Comparison of ENCODE assay signal across 23 mouse cellular contexts in the genomic region with DNA sequence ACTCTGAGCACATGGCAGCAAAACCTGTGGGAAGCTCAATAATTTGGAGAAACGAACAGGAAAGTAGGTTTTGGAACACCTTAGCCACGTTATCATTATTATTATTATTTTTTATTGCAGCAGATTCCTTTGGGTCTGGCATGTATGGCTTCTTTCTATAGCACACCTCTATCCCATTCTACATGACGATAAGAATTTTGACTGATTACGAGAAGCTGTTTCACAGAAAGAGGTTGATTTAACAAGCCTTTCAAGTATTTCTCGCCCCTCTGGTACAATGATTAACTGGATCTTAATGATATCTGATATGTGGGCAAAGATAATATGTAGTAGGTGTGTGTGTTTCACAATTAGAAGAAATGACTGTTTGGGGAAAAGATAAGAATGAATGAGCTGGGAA.
"Had no signal": no experiment of that assay in that cellular context is flagged by ENCODE, and none has a peak within 500 bp of the region (broad histone marks: within the 10 kb centered on the region; RNA-seq: fewer than 3 reads in every experiment).

No protein-coding gene starts in this region.

- ATAC-seq: liver, embryonic 12.5 days; liver, postnatal 0 days; lung, postnatal 0 days; midbrain, embryonic 13.5 days; midbrain, embryonic 15.5 days; midbrain, embryonic 16.5 days had no signal

- H3K4me1 ChIP-seq: limb, embryonic 10.5 days; limb, embryonic 12.5 days; limb, embryonic 13.5 days; limb, embryonic 15.5 days; liver, embryonic 12.5 days; liver, embryonic 13.5 days; liver, embryonic 15.5 days; lung, embryonic 15.5 days; megakaryocyte, embryonic 14.5 days; neural tube, embryonic 12.5 days had no signal

- H3K4me3 ChIP-seq: limb, embryonic 10.5 days; limb, embryonic 12.5 days; limb, embryonic 13.5 days; limb, embryonic 15.5 days; liver, embryonic 12.5 days; liver, embryonic 13.5 days; liver, embryonic 15.5 days; lung, embryonic 15.5 days; megakaryocyte, embryonic 14.5 days; midbrain, embryonic 10.5 days; midbrain, embryonic 12.5 days; midbrain, embryonic 13.5 days; midbrain, embryonic 15.5 days; myocyte; neural tube, embryonic 12.5 days had no signal

- H3K27ac ChIP-seq: limb, embryonic 10.5 days; limb, embryonic 12.5 days; limb, embryonic 13.5 days; limb, embryonic 15.5 days; liver, embryonic 12.5 days; liver, embryonic 13.5 days; liver, embryonic 14.5 days; liver, embryonic 15.5 days; lung, embryonic 15.5 days; macrophage; midbrain, embryonic 10.5 days; midbrain, embryonic 12.5 days; midbrain, embryonic 13.5 days; midbrain, embryonic 15.5 days; neural tube, embryonic 12.5 days had no signal

- H3K9ac ChIP-seq: limb, embryonic 12.5 days; limb, embryonic 13.5 days; limb, embryonic 15.5 days; liver, embryonic 12.5 days; liver, embryonic 13.5 days; liver, embryonic 14.5 days; liver, embryonic 15.5 days; liver, postnatal 0 days; lung, embryonic 14.5 days; lung, embryonic 15.5 days; midbrain, embryonic 12.5 days; midbrain, embryonic 13.5 days; midbrain, embryonic 15.5 days; neural tube, embryonic 12.5 days had no signal

- H3K27me3 ChIP-seq: limb, embryonic 12.5 days; limb, embryonic 13.5 days; limb, embryonic 15.5 days; liver, embryonic 12.5 days; liver, embryonic 13.5 days; liver, embryonic 15.5 days; lung, embryonic 15.5 days; megakaryocyte, embryonic 14.5 days; midbrain, embryonic 12.5 days; midbrain, embryonic 13.5 days; midbrain, embryonic 15.5 days; neural tube, embryonic 12.5 days had no signal

- H3K4me2 ChIP-seq: limb, embryonic 12.5 days; limb, embryonic 13.5 days; limb, embryonic 15.5 days; liver, embryonic 11.5 days; liver, embryonic 12.5 days; liver, embryonic 13.5 days; liver, embryonic 15.5 days; lung, embryonic 14.5 days; lung, embryonic 15.5 days; midbrain, embryonic 11.5 days; midbrain, embryonic 12.5 days; midbrain, embryonic 13.5 days; midbrain, embryonic 15.5 days; neural tube, embryonic 12.5 days had no signal

- H3K9me3 ChIP-seq: limb, embryonic 10.5 days; limb, embryonic 12.5 days; limb, embryonic 13.5 days; limb, embryonic 15.5 days; liver, embryonic 12.5 days; liver, embryonic 13.5 days; liver, embryonic 15.5 days; lung, embryonic 15.5 days; megakaryocyte, embryonic 14.5 days; midbrain, embryonic 10.5 days; midbrain, embryonic 12.5 days; midbrain, embryonic 13.5 days; midbrain, embryonic 15.5 days; neural tube, embryonic 12.5 days had no signal

- H3K36me3 ChIP-seq: limb, embryonic 10.5 days; limb, embryonic 12.5 days; limb, embryonic 13.5 days; limb, embryonic 15.5 days; liver, embryonic 12.5 days; liver, embryonic 13.5 days; liver, embryonic 15.5 days; lung, embryonic 15.5 days; midbrain, embryonic 10.5 days; midbrain, embryonic 12.5 days; midbrain, embryonic 13.5 days; midbrain, embryonic 15.5 days; neural tube, embryonic 12.5 days had no signal
